Mouse (Mus musculus) bone marrow, adult 2 months (tissue): ENCODE results near the gene 1600014C10Rik.

Experiments used
- CTCF ChIP-seq: fragments of 200-500 bp; IDR thresholded peaks from 2 replicates; pipeline ENCODE4 v1.5.1; 2011; ENCODE audit warnings: low read length, control low read depth; ENCODE audit not compliant: control insufficient read depth, insufficient read depth
- POLR2A ChIP-seq: fragments of 200-500 bp; IDR thresholded peaks from 2 replicates; pipeline ENCODE4 v1.6.1; 2011; ENCODE audit warnings: low read depth, mild to moderate bottlenecking, control low read depth, low read length, borderline replicate concordance; ENCODE audit not compliant: control insufficient read depth

DNA sequence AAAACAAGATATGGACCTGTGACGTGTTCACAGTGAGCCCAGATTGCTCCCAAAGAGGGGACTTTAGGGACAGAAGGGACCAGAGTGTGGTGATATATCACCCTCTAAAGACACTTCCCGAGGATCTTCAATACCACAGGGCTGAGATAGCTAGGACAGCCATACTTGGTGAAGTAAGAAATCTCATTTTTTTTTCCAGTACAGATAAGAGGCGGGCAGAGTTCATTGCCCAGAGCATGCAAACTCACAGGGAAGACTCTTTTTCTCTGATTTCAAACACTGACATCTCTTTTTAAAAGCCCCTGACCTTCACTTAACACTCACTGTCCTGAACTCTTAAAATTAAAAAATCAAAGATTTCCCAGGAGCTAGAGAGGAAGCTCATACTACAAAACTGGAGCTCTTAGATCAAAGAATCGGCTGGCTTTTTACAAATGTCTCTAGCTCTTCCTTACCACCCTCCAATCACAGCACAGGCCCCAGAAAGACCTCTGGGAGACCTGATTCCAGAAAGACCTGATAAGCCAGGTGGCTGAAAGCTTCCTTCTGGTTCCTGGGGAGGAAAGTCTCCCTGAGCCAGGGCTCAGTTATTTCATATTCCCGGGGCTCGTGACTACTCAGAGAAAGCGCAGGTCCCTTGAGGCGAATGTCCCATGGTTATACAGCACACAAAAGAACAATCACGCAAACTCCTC lies 24.1 kb upstream of the 1600014C10Rik start:
- TF ChIP-seq CTCF, result no peak
- TF ChIP-seq POLR2A, result no peak
